21 mouse cellular contexts compared by ENCODE assay signal in the genomic region with DNA sequence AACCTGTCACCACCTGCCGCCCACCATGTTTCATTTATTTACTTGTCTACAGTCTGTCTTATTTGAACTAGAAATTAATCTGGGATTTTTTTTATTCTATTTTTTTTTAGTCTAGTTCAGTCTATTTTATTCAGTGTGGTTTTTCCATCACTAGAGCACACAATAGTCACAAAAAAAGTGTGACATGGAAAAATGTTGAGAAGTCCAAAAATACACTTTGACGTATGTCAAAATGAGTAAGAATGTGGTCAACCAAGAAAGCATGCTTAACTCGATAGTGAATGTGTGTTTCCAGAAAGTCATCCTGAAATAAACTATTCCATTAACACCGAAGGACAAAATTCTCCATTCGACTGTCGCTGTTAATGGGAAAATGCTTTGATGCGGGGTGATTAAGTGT. TPM values are rescaled to one million over a fixed set of nuclear protein-coding genes. Genes with fewer than 3 reads are reported as not detected.
DNase-seq lines count a peak whose midpoint lies in the region; ATAC-seq and TF ChIP-seq lines count a peak whose summit lies in the region.
"Had no signal": no experiment of that assay in that cellular context is flagged by ENCODE, and none has a peak within 500 bp of the region (broad histone marks: within the 10 kb centered on the region; RNA-seq: fewer than 3 reads in every experiment).

No protein-coding gene starts in this region.

- no peak overlapping the region for H3K4me3 ChIP-seq in forebrain, embryonic 10.5 days
- H3K4me3 ChIP-seq in forebrain, postnatal 0 days (ENCODE audit: low read depth, low read length), result no peak overlapping the region
- H3K4me3 ChIP-seq: embryonic facial prominence, embryonic 10.5 days; embryonic facial prominence, embryonic 12.5 days; forebrain, embryonic 12.5 days had no signal

- DNase-seq in forebrain, embryonic 10.5 days (ENCODE audit: extremely low spot score, low spot score), result no peak
- no peak for DNase-seq in forebrain, postnatal 0 days
- peak; percentile 31 for DNase-seq in 416B (ENCODE audit: low read depth)
- no peak for DNase-seq in heart, postnatal 14 days
- DNase-seq: adrenal gland, adult 8-10 months; adrenal gland, postnatal 14 days; adrenal gland, postnatal 36 days; cerebellum, adult 11-12 months; cerebellum, adult 2 months; cerebellum, adult 9-10 months; cerebellum, postnatal 10 days; cerebellum, postnatal 25 days had no signal

- TF ChIP-seq CTCF in forebrain, postnatal 0 days (IDR thresholded peaks at IDR 0.05; ENCODE audit: low read depth), result no peak

- H3K27me3 ChIP-seq in forebrain, embryonic 10.5 days (ENCODE audit: poor library complexity, severe bottlenecking), result no peaks in the 10 kb centered on the region
- no peaks in the 10 kb centered on the region for H3K27me3 ChIP-seq in forebrain, postnatal 0 days (ENCODE audit: insufficient read depth, low read length)
- H3K27me3 ChIP-seq: embryonic facial prominence, embryonic 12.5 days; forebrain, embryonic 12.5 days had no signal

- H3K9ac ChIP-seq in forebrain, postnatal 0 days, result no peak overlapping the region
- H3K9ac ChIP-seq: embryonic facial prominence, embryonic 12.5 days; forebrain, embryonic 12.5 days had no signal

- no peak for ATAC-seq in forebrain, postnatal 0 days
- peak; percentile 52 for ATAC-seq in inflammation-experienced regulatory T-cells, adult 6 months
- ATAC-seq: activated CD4-positive, CD25-positive, alpha-beta regulatory T cell, adult 4 months; forebrain, embryonic 14.5 days; forebrain, embryonic 16.5 days; Patski had no signal

- peaks cover 21% of the 10 kb centered on the region for H3K4me1 ChIP-seq in forebrain, embryonic 10.5 days
- H3K4me1 ChIP-seq in forebrain, postnatal 0 days (ENCODE audit: insufficient read depth), result no peaks in the 10 kb centered on the region
- H3K4me1 ChIP-seq: embryonic facial prominence, embryonic 12.5 days had no signal

- H3K9me3 ChIP-seq in forebrain, embryonic 10.5 days, result no peaks in the 10 kb centered on the region
- no peaks in the 10 kb centered on the region for H3K9me3 ChIP-seq in forebrain, postnatal 0 days (ENCODE audit: low read length)
- H3K9me3 ChIP-seq: embryonic facial prominence, embryonic 10.5 days; embryonic facial prominence, embryonic 12.5 days; forebrain, embryonic 12.5 days had no signal

- H3K36me3 ChIP-seq in forebrain, embryonic 10.5 days (replicated peaks), result no peaks in the 10 kb centered on the region
- no peaks in the 10 kb centered on the region for H3K36me3 ChIP-seq in forebrain, postnatal 0 days (ENCODE audit: insufficient read depth)
- H3K36me3 ChIP-seq: embryonic facial prominence, embryonic 10.5 days; embryonic facial prominence, embryonic 12.5 days; forebrain, embryonic 12.5 days; G1E had no signal

- peak overlapping the region; percentile 66 for H3K27ac ChIP-seq in forebrain, embryonic 10.5 days
- H3K27ac ChIP-seq in forebrain, postnatal 0 days (ENCODE audit: low read depth, low read length), result no peak overlapping the region
- H3K27ac ChIP-seq: embryonic facial prominence, embryonic 10.5 days; embryonic facial prominence, embryonic 12.5 days; forebrain, embryonic 12.5 days had no signal

- no peak overlapping the region for H3K4me2 ChIP-seq in forebrain, postnatal 0 days (ENCODE audit: low read depth)
- H3K4me2 ChIP-seq: embryonic facial prominence, embryonic 12.5 days; forebrain, embryonic 12.5 days had no signal

- intact Hi-C loops in heart, postnatal 14 days (cut with DNase I), result no loop called here

- 81% methylated on average over 7 of the region's 7 CpGs for WGBS in forebrain, embryonic 10.5 days
- WGBS in forebrain, postnatal 0 days, result 75% methylated on average over 7 of the region's 7 CpGs

RNA-seq across cellular contexts. Expression of gene Kras, which starts 12.3 kb away (rescaled TPM):
- 93.1 and 103 TPM in 2 replicates for polyA plus RNA-seq in forebrain, embryonic 10.5 days (2016; fragmentation: Nextera tagmentation; extraction: Ambion mirVana)
- 41.3 and 47.6 TPM in 2 replicates for total RNA-seq in forebrain, postnatal 0 days (2014; rRNA removed)
- polyA plus RNA-seq in forebrain, postnatal 0 days (2015; fragmentation: Nextera tagmentation; extraction: Ambion mirVana), result 82.8 and 92.1 TPM in 2 replicates
- polyA plus RNA-seq in inflammation-experienced regulatory T-cells, adult 6 months (2017; shearing (Covaris generic)), result 10 to 100 TPM; 23.3 to 49.5 (median 37.0) TPM
- 10 to 100 TPM; 37.6 to 37.9 TPM for total RNA-seq in heart, postnatal 14 days (2021)

RNA-seq across cellular contexts. Expression of gene Etfrf1, which starts 51.4 kb away (rescaled TPM):
- polyA plus RNA-seq in forebrain, embryonic 10.5 days (2016; fragmentation: Nextera tagmentation; extraction: Ambion mirVana), result 34.1 and 35.4 TPM in 2 replicates
- total RNA-seq in forebrain, postnatal 0 days (2014; rRNA removed), result 18.2 and 18.9 TPM in 2 replicates
- 19.6 and 26.7 TPM in 2 replicates for polyA plus RNA-seq in forebrain, postnatal 0 days (2015; fragmentation: Nextera tagmentation; extraction: Ambion mirVana)
- polyA plus RNA-seq in inflammation-experienced regulatory T-cells, adult 6 months (2017; shearing (Covaris generic)), result 10 to 100 TPM; 20.2 to 22.7 (median 22.6) TPM
- 100 to 1,000 TPM; 109 to 115 TPM for total RNA-seq in heart, postnatal 14 days (2021)

RNA-seq across cellular contexts. Expression of gene Casc1, which starts 51.5 kb away (rescaled TPM):
- polyA plus RNA-seq in forebrain, embryonic 10.5 days (2016; fragmentation: Nextera tagmentation; extraction: Ambion mirVana), result 0.47 and 0.61 TPM in 2 replicates
- total RNA-seq in forebrain, postnatal 0 days (2014; rRNA removed), result 1.5 TPM in 2 replicates
- 0.96 and 1.5 TPM in 2 replicates for polyA plus RNA-seq in forebrain, postnatal 0 days (2015; fragmentation: Nextera tagmentation; extraction: Ambion mirVana)
- polyA plus RNA-seq in inflammation-experienced regulatory T-cells, adult 6 months (2017; shearing (Covaris generic)), result 1 to 10 TPM in 1 of 3 experiments, under 1 TPM in 2; 0.47 to 1.3 (median 0.55) TPM
- under 1 TPM; 0.76 to 0.86 TPM for total RNA-seq in heart, postnatal 14 days (2021)
- polyA plus RNA-seq: G1E had no signal
